Mouse (Mus musculus) kidney, embryonic 14.5 days (tissue): Measurements from ENCODE around the gene Igf1. TPM values are rescaled to one million over a fixed set of nuclear protein-coding genes. Genes with fewer than 3 reads are reported as not detected.

ENCODE experiments used
- ATAC-seq: fragments of 200-750 bp; cut with Nextera tagmentation; 2 replicates; pipeline ENCODE4 v1.8.0; 2017; ENCODE audit warnings: moderate number of reproducible peaks, mild to moderate bottlenecking, moderate TSS enrichment, moderate library complexity; ENCODE audit not compliant: low FRiP score, low TSS enrichment
- H3K27ac ChIP-seq: fragments of 300-500 bp; sonication (generic); 2 replicates; pipeline ENCODE4 v1.5.1; 2014; ENCODE audit warnings: low read depth, mild to moderate bottlenecking, low read length, moderate library complexity, mixed read lengths
- H3K27me3 ChIP-seq: fragments of 300-500 bp; sonication (generic); 2 replicates; pipeline ENCODE4 v1.6.1; 2014; ENCODE audit warnings: mild to moderate bottlenecking, low read length; ENCODE audit not compliant: control insufficient read depth, insufficient read depth
- H3K36me3 ChIP-seq: fragments of 300-500 bp; sonication (generic); 2 replicates; pipeline ENCODE4 v1.6.1; 2014; ENCODE audit warnings: low read length, mixed read lengths; ENCODE audit not compliant: control insufficient read depth, insufficient read depth
- H3K4me1 ChIP-seq: fragments of 300-500 bp; sonication (generic); 2 replicates; pipeline ENCODE4 v1.6.1; 2014; ENCODE audit warnings: low read length, mixed read lengths; ENCODE audit not compliant: control insufficient read depth, insufficient read depth
- H3K4me2 ChIP-seq: fragments of 300-500 bp; sonication (generic); replicated peaks from 2 replicates; pipeline ENCODE4 v1.6.1; 2014; ENCODE audit warnings: low read depth, mild to moderate bottlenecking, low read length
- H3K4me3 ChIP-seq: fragments of 300-500 bp; sonication (generic); 2 replicates; pipeline ENCODE4 v1.5.1; 2014; ENCODE audit warnings: mild to moderate bottlenecking, low read length
- H3K9ac ChIP-seq: fragments of 300-500 bp; sonication (generic); 2 replicates; pipeline ENCODE4 v1.6.1; 2014; ENCODE audit warnings: low read depth, mild to moderate bottlenecking, low read length, moderate library complexity
- H3K9me3 ChIP-seq: fragments of 300-500 bp; sonication (generic); 2 replicates; pipeline ENCODE4 v1.6.1; 2016; ENCODE audit warnings: low read length; ENCODE audit not compliant: control insufficient read depth
- WGBS: fragments of 180-500 bp; shearing (Covaris S2); extraction: QIAGEN DNeasy Blood & Tissue Kit; methylation state at CpG from one replicate; pipeline ENCODE4 v1.1.7; 2014; 5-methylcytosine and 5-hydroxymethylcytosine counted together
- polyA plus RNA-seq: library from polyadenylated mRNA; unstranded; fragments of >200 nt; fragmentation: Nextera tagmentation; extraction: Ambion mirVana; gene quantifications from 2 replicates; pipeline ENCODE4 v1.2.1, GENCODE M21; 2014

Gene Igf1
- 24.5 and 28.2 TPM in 2 replicates for polyA plus RNA-seq

DNA sequence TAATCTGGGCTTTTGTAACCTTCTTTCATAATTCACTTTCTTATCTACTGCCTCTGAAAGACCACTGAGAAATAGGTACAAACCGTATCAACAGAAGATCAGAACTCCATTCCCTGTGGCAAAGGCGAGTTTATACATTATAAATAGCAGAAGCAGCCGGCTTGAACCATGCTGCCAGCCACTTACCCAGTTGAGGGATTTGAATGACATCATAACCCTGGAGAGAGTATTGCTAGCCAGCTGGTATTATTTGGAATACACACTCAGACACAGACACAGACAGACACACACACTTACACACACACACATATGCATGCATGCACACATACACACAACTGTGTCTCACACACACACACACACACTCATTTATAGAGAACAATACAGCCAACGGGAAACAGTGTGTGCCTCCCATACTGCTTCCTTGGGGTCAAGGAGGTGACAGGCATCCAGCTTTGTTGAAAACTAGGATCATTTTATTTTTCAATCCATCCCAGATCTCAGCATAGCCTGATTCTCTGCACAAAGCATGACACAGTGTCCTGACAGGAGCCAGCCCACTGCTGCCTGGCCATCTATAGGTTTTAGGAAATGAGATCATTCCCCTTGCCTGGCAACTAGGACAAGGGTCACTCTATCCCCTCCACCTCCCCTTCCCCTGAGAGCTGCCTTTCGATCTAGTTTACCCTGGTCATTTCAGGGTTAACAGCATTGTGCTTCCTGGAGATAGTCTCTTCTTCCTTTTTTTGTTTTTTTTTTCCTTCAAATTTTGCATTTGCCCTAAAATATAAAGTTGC lies at the start of gene Igf1:
Gene Igf1 (plus strand): TSS at position 253 of the 794 bp plus-strand sequence.
- WGBS, result 49% methylated on average over 5 of the region's 5 CpGs
- ATAC-seq, result no peak

DNA sequence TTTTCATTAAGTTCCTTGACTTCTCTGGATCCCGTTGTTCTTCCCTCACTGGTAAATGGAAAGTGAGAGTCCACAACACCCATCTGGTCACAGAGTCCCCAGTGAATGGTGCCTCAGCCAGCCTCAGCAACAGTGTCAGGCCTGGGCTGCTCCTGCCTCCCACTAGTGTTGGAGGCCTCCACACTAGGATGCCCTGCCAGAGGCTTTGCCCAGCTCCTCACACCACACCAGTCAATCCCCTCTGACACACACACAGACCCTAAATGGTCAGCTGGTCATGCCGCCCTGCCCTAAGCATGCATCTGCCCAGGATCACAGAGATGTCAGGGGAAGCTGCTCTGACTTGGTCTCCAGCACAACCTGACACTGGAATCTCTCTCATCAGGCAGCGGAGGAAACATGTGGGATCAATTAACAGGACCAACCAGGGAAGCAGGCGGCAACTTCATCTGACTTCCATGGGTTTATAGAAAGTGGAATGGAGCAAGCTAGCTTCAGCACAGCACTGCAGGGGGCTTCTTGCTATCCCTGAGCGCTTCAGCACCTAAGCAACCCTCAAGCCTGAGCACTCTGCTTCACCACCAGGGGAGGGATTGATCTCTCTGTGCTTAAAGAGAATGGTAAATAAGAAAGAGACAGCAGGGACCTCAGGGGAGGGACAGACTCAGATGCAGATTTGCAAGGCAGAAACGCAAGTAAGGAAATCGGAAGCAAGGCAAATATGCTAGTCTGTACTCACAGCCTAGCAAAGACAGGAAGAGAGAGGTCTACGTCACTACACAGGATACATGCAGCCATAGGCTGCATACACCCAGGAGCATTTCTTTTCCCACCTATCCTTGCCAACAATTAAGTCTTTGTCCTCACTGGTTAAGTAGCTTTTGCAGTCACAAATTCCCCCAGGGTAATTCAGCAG lies 45.6 kb upstream of the Igf1 start:
- Histone ChIP-seq H3K4me2 (peak overlapping the region; percentile 9; the same call in 1 of the 2 replicates), H3K9me3 (no peaks in the 10 kb centered on the region), H3K27ac (no peak overlapping the region), H3K9ac (no peak overlapping the region), H3K4me1 (0 out of 2 replicates have a peak, but pooled peaks cover 3% of the 10 kb centered on the region), H3K27me3 (no peaks in the 10 kb centered on the region), H3K36me3 (no peaks in the 10 kb centered on the region), H3K4me3 (no peak overlapping the region)
- ATAC-seq, result no peak
- 26% methylated on average over 8 of the region's 8 CpGs for WGBS

More for the DNA sequence above, at the start of gene Igf1:
- Histone ChIP-seq H3K9ac (no peak within 1 kb of the TSS), H3K4me3 (peak within 1 kb of the TSS; percentile 51; the same call in 1 of the 2 replicates), H3K4me2 (peak within 1 kb of the TSS; percentile 69), H3K9me3 (peaks cover 3% of the 10 kb centered on the region; the same call in 1 of the 2 replicates), H3K27me3 (peaks cover 15% of the 10 kb centered on the region), H3K4me1 (peaks cover 15% of the 10 kb centered on the region), H3K36me3 (no peaks in the 10 kb centered on the region), H3K27ac (peak within 1 kb of the TSS; percentile 78; the same call in 1 of the 2 replicates)

DNA sequence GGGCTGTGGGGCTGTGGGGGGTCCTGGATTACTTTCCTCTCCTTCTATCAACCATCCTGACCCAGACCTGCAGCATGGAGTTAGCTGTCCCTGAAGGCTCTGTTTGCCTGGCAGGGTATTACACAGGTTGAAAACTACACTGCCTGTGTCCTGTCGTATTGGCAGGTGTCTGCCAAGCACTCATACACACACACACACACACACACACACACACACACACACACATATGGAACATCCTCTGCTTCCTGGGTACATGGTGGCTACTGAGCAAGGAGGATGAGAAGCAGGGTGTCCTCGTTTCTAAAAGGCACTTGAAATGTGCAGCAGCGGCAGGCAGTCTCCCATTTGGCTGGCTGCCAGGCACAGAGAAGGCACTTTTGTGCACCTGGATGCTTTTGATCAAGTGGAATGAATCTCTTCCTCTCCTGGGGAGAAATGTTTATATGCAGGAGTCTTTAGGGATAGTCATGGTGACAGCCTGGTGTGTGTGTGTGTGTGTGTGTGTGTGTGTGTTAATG lies 44.9 kb upstream of the Igf1 start:
- Histone ChIP-seq H3K27ac (no peak overlapping the region), H3K9ac (no peak overlapping the region), H3K4me3 (no peak overlapping the region), H3K36me3 (no peaks in the 10 kb centered on the region), H3K4me2 (no peak overlapping the region), H3K9me3 (no peaks in the 10 kb centered on the region), H3K27me3 (no peaks in the 10 kb centered on the region), H3K4me1 (0 out of 2 replicates have a peak, but pooled peaks cover 3% of the 10 kb centered on the region)
- WGBS, result 25% methylated on average over 3 of the region's 3 CpGs
- ATAC-seq, result no peak

DNA sequence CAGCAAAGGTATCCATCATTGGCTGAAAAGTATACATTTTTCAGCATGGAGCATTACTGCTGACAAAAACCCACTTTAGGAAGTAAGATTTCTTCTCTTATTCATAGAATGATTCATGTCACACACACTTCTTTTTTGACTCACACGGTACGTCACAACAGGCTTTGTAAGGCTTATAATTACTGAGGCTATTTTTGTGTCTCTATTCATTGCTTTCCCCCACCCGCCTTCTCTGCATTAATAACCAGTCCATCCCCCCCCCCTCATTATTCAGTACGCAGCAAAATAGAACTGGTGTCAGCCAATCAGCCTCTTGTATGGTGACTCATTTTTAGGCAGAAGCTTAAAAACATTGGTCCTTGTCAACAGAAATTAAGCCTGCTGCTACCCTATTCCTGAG lies 41.2 kb upstream of the Igf1 start:
- 91% methylated on average over 4 of the region's 4 CpGs for WGBS
- 0 out of 2 replicates have a peak, but pooled peaks cover 3% of the 10 kb centered on the region for H3K4me1 ChIP-seq
- H3K9me3 ChIP-seq, result no peaks in the 10 kb centered on the region
- no peak overlapping the region for H3K4me3 ChIP-seq
- no peak overlapping the region for H3K27ac ChIP-seq
- no peaks in the 10 kb centered on the region for H3K36me3 ChIP-seq
- no peak overlapping the region for H3K4me2 ChIP-seq
- ATAC-seq, result no peak
- H3K9ac ChIP-seq, result no peak overlapping the region
- H3K27me3 ChIP-seq, result no peaks in the 10 kb centered on the region

- Histone ChIP-seq H3K4me3 (no peak overlapping the region), H3K9me3 (no peaks in the 10 kb centered on the region), H3K4me2 (no peak overlapping the region), H3K27me3 (no peaks in the 10 kb centered on the region), H3K9ac (no peak overlapping the region), H3K4me1 (0 out of 2 replicates have a peak, but pooled peaks cover 2% of the 10 kb centered on the region), H3K27ac (no peak overlapping the region), H3K36me3 (no peaks in the 10 kb centered on the region)
- ATAC-seq, result no peak
- WGBS, result 73% methylated on average over 7 of the region's 7 CpGs
These were observed 40.3 kb upstream of the Igf1 start for GRCm38 (mm10) chr10:87817786-87818185.

- Histone ChIP-seq H3K4me2 (no peak overlapping the region), H3K9me3 (no peaks in the 10 kb centered on the region), H3K27me3 (no peaks in the 10 kb centered on the region), H3K4me3 (no peak overlapping the region), H3K36me3 (no peaks in the 10 kb centered on the region), H3K4me1 (no peaks in the 10 kb centered on the region), H3K9ac (no peak overlapping the region), H3K27ac (no peak overlapping the region)
- WGBS, result 42% methylated on average over 10 of the region's 10 CpGs
- no peak for ATAC-seq
These were observed 36.2 kb upstream of the Igf1 start for GRCm38 (mm10) chr10:87821906-87822305.

DNA sequence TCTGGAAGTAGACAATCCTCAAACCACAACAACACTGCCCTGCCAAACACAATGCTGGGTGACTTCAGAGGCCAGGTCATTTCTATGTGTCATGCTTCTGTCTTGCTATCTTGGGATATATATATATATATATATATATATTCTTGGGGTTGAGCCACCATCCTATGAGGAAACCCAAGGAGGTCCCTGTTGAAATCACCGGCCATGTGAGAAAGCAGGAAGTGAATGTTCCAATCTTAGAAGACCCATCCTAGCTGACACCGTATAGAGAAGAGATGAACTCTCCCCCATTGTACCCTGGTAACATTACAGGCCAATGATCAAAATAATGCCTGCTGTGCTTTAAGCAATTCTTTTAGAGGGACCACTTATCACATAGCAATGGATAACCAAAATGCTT lies 28.1 kb upstream of the Igf1 start:
- Histone ChIP-seq H3K4me1 (no peaks in the 10 kb centered on the region), H3K4me3 (no peak overlapping the region), H3K9me3 (no peaks in the 10 kb centered on the region), H3K4me2 (no peak overlapping the region), H3K27ac (no peak overlapping the region), H3K27me3 (no peaks in the 10 kb centered on the region), H3K36me3 (no peaks in the 10 kb centered on the region), H3K9ac (no peak overlapping the region)
- ATAC-seq, result no peak
- WGBS, result 91% methylated on average over 2 of the region's 2 CpGs

- Histone ChIP-seq H3K9me3 (no peaks in the 10 kb centered on the region), H3K4me3 (no peak overlapping the region), H3K27me3 (no peaks in the 10 kb centered on the region), H3K36me3 (no peaks in the 10 kb centered on the region), H3K9ac (no peak overlapping the region), H3K4me1 (no peaks in the 10 kb centered on the region), H3K27ac (no peak overlapping the region), H3K4me2 (no peak overlapping the region)
- 93% methylated on average over 2 of the region's 2 CpGs for WGBS
- ATAC-seq, result no peak
These were observed 27.4 kb upstream of the Igf1 start for GRCm38 (mm10) chr10:87830639-87831038.
